Mouse (Mus musculus) lung, embryonic 16.5 days (tissue): ENCODE measurements around the gene Kmt5a. TPM values are rescaled to one million over a fixed set of nuclear protein-coding genes. Genes with fewer than 3 reads are reported as not detected.

Experiments used
- microRNA-seq: library from miRNA; unstranded; fragments of <30 nt; microRNA quantifications from one replicate; pipeline ENCODE4, GENCODE M21; 2016
- polyA plus RNA-seq: library from polyadenylated mRNA; unstranded; fragments of >200 nt; fragmentation: Nextera tagmentation; extraction: Ambion mirVana; gene quantifications from 2 replicates; pipeline ENCODE4 v1.2.1, GENCODE M21; 2015

Gene Kmt5a
- polyA plus RNA-seq, 1 experiment from 2014 or later, result 32.2 TPM

Small RNA genes lying within 50 kb of the gene (microRNA-seq; reads per million reads assigned to microRNA genes)
- gene Gm27486, result 0.59 reads per million

Other genes starting within 250 kb of the Kmt5a start
- 6.6 and 9.2 TPM in 2 replicates for gene Pitpnm2, start 190.2 kb upstream of the Kmt5a start, polyA plus RNA-seq
- 13.3 and 15.1 TPM in 2 replicates for gene Mphosph9, start 112.0 kb upstream of the Kmt5a start, polyA plus RNA-seq
- 18.1 and 19.7 TPM in 2 replicates for gene 2810006K23Rik, start 111.8 kb upstream of the Kmt5a start, polyA plus RNA-seq
- 23.9 and 26.1 TPM in 2 replicates for gene Cdk2ap1, start 76.8 kb upstream of the Kmt5a start, polyA plus RNA-seq
- gene Sbno1, start 13.9 kb upstream of the Kmt5a start, polyA plus RNA-seq, result 80.8 and 81.2 TPM in 2 replicates
- gene Rilpl2, start 38.4 kb downstream of the Kmt5a start, polyA plus RNA-seq, result 29.4 and 32.7 TPM in 2 replicates
- 23.0 and 25.6 TPM in 2 replicates for gene Snrnp35, start 43.2 kb downstream of the Kmt5a start, polyA plus RNA-seq
- gene Rilpl1, start 91.5 kb downstream of the Kmt5a start, polyA plus RNA-seq, result 17.1 and 18.6 TPM in 2 replicates
- gene Tmed2, start 100.8 kb downstream of the Kmt5a start, polyA plus RNA-seq, result 599 and 611 TPM in 2 replicates
- 11.2 and 12.0 TPM in 2 replicates for gene Ddx55, start 112.9 kb downstream of the Kmt5a start, polyA plus RNA-seq
- gene Eif2b1, start 139.2 kb downstream of the Kmt5a start, polyA plus RNA-seq, result 68.8 and 71.1 TPM in 2 replicates
- gene Gtf2h3, start 139.2 kb downstream of the Kmt5a start, polyA plus RNA-seq, result 52.1 and 54.4 TPM in 2 replicates
- gene Atp6v0a2, start 188.6 kb downstream of the Kmt5a start, polyA plus RNA-seq, result 34.8 and 39.5 TPM in 2 replicates